Mouse (Mus musculus): ENCODE data around the gene Fam172a.

DNA sequence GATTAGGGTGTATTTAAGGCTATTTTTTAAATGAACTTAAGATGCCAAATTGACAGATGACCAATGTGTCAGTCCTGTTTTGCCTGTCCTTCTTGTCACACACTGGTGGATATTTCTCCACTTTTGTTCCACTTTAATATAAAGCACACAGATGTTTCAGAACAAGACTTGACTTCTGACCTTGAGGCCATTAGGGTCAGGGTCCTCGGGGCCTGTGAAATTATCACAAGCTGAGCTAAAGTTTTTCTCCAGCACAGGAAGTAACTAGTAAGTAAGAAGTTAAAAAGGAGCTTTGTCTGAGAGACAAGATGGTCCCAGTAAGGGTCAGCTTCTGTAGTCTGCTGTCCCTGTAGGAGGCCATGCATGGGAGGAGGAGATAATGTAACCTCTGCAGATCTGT, 255.8 kb downstream of the Fam172a start:
- no peak for TF ChIP-seq CTCF (IDR thresholded peaks at IDR 0.05; ENCODE audit: extremely low read depth, insufficient read length, insufficient replicate concordance, low read depth, low read length)
- TF ChIP-seq POLR2A (IDR thresholded peaks at IDR 0.05; ENCODE audit: low read depth, low read length) = no peak

Measured in small intestine, adult 2 months (tissue).